Mouse (Mus musculus) brain, embryonic 14.5 days (tissue): Measurements from ENCODE around the gene Hist1h2bf.

Experiments used
- CTCF ChIP-seq: fragments of 200-500 bp; IDR thresholded peaks from 2 replicates; pipeline ENCODE4 v1.5.1; 2012; ENCODE audit warnings: inconsistent platforms, mild to moderate bottlenecking, moderate library complexity, borderline replicate concordance; ENCODE audit not compliant: insufficient read depth, insufficient read length; ENCODE audit errors: extremely low read depth
- POLR2A ChIP-seq: fragments of 200-500 bp; IDR thresholded peaks from 2 replicates; pipeline ENCODE4 v1.6.1; 2012; ENCODE audit warnings: mild to moderate bottlenecking, inconsistent platforms, borderline replicate concordance; ENCODE audit not compliant: poor library complexity, insufficient read depth, insufficient read length, severe bottlenecking; ENCODE audit errors: extremely low read depth

- TF ChIP-seq CTCF (no peak), POLR2A (no peak)
These were observed 27.3 kb downstream of the Hist1h2bf start for GRCm38 (mm10) chr13:23546694-23547093.
